Mouse (Mus musculus) hematopoietic stem cell, adult 5-6 weeks (primary cell): ENCODE measurements around the gene Wdr75. TPM values are rescaled to one million over a fixed set of nuclear protein-coding genes. Genes with fewer than 3 reads are reported as not detected.

ENCODE experiments used
- ATAC-seq, 2 experiments: fragments of 125-278 bp in 1 of 2; replicated peaks in 1 of 2; 2 replicates each; pipeline ENCODE4 v1.8.0; 2016 to 2017; ENCODE audit warnings: inconsistent platforms in 2 of 2, mild to moderate bottlenecking in 2 of 2, moderate number of reproducible peaks in 2 of 2, low read depth in 1 of 2, moderate TSS enrichment in 1 of 2; ENCODE audit not compliant: low FRiP score in 2 of 2, poor library complexity in 2 of 2, severe bottlenecking in 2 of 2, insufficient read depth in 1 of 2, low TSS enrichment in 1 of 2
- total RNA-seq: library from RNA; stranded (forward); fragments of 172-1452, 232-1000 nt; gene quantifications from 2 replicates; pipeline ENCODE4 v1.2.3, GENCODE M21; 2017

Wdr75 gene
- 71.9 and 72.7 TPM in 2 replicates for total RNA-seq

DNA sequence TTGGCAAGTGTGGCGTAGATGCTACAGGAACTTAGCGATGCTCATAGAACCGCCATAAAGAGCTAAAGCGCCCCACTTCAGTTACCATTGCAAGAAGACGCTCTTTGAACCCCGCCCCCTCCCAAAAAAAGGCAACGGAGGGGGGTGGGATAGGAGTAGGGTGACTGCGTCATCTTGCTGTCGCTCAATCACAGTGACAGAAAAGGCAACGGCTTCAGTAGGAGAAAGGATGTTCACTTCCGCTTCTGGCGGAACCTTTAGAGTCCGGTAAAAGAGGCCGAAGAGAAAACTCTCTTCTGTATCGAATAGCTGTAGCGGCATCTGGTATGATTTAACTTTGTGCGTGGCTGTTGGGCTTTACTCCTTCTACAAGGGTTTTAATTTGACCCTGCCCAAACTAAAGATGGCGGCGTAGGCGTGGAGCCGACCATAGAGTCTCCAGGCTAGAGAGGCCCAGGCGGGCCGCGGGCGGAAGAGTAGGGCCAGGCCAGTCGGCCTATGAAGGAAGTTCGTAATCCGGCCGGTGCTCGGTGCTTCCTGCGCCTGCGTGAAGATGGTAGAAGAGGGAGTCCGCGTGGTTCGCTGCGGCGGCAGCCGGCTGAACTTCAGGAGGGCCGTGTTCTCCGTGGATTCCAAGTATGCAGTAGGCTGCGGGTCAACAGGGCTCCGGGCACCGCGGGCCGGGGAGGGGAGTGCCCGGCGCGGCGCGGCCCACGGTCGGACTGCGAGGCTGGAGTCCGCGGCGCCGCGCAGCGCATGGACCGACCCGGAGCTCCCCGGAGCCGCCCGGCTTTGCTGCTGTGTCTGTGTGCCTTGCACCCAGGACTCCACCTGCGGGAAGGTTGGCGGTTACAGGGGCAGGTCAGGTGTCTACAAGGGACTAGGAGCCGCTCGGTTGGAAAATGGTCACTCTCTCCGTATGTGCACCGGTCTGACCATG, at the start of gene Wdr75:
TSS of gene Wdr75 (plus strand) at position 198 of the 940 bp plus-strand sequence.
- peak; percentile 98 to 99 for ATAC-seq

DNA sequence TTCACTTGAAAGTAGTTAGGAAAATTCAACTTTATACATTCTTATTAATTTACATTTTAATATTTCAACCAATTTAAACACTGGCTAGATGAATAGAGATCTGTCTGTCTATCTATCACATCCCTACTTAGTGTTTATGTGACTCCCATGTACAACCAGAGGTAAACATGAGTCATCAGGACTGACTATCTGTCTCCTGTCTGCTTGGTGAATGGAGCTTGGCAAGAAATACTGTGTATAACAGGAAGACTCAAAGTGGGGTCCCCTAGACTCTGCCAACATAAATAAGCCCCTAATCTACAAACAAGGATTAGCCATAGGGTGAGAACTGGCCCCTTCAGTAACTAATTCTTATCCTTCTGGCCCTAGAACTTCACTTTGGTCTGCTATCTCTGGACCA, 39.1 kb upstream of the Wdr75 start:
- no peak for ATAC-seq

DNA sequence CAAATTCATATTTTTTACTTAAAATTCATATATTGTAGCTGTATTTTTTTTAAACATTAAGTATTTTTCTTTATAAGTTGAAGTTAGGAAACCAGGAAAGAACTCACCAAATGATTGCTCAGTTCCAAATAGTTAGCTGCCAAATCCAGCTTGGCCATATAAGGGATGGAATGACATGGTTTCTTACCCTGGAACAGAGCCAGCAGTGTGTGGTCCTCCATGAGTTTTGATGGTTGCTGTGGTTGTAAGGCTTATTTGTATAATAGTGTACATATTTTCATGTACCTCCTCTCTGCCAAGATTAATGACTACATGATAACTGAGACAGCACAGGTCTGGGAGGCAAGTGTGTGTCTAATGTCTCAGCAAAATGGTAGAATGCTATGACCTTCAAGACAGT, 38.3 kb upstream of the Wdr75 start:
- ATAC-seq = no peak

DNA sequence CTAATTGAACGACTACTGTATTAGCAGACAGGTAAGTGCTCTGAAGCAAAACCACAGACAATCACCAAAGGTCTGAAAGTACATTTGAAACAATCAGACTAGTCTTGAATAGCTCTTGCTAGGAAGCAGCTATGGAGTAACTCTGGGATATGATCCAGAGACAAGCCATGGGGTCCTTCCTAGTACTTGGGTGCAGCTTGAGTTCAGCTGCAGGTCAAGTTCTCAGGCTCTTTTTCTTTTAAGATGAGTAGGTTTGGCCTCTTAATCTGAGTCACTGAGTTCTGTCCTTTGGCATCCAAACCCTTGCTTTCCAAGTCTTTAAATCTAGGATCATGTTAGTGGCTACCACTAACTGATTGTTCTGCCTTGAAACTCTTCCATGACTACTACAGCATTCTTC, 37.0 kb upstream of the Wdr75 start:
- ATAC-seq = no peak

DNA sequence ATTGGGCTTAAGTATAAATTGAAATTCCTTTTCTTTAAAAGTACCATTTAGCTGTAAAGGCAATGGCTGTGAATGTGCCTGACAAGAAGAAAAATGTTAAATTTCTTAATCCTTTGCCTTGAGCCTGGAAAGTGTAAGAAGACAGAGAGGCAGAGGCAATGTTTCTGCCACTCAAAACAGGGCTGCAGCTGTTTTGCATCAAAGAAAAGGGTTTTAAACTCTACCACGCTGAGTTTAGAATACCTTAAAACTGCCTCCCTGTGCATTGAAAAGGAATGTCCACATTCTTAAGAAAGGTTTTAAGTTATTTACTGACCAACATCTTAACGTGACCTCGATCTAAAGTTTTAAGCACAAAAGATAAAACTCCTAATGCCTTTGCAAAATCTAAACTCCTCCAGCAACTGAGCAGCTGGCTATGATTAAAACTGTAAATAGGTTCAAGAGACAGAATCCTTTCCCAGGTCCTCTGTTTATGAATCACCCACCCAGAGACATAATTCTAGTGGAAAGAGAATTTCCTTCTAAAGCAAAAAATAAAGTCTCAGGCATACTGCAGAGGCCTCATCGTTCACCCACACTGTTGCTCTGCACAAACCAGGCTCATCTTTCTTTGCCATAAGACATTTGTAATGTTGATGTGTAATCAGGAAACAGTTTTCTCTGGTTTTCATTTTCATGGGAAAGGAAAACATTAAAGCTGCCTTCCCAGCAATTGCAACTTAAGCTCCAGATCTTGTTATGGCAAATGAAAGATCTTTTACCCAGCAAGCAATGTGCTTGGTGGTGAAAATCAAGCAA, 34.1 kb upstream of the Wdr75 start:
- ATAC-seq = no peak

DNA sequence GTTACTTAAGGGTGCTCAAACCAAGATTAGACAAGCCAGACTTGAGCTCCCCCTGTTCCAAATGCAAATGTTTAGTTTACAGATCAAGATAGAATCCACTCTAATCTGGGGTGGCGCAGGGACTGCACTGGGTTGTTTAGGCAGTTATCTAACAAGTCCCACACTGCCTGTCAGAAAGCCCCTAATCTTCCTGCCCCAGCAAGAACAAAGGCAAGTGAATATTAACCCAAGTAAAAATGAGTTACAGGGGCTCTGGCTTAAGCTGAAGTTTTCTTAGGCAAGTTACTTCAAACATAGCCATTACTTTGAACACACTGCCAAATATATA, 33.5 kb upstream of the Wdr75 start:
- ATAC-seq = no peak

DNA sequence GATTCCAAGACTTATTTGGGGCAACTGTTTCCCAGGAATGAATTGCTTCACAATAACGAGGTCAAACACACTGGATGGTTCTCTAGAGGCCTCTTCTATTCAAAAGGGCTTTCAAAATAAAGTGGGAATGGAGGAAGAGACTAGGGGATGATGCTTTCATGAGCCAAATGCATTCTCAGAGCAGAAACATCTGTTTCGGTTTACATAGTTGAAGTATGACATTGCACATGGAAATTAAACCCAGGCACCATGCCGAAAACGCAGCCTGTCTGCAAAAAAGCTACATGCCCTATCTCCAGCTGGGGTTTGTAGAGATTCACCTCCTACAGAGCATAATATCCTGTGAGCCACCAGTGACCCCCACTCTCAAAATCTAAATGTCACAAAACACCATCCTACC, 29.3 kb upstream of the Wdr75 start:
- ATAC-seq = no peak

DNA sequence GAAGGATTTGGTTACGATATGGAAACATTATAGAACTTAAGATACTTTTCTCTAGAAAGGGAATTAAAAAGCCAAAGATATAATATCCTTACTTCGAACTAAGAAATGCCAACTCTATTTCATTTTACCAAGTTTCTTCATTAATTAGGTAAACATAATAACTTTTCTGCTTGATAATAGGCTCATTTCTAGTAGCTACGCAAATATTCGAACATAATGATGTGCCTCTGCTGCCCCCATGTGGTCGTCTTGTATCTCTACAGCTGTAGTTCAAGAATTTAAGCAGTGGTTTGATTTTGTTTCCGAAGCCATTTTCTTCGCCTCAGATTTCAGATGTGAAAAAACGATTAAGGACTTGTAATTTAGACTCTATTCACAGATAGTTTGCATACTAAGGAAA, 28.8 kb upstream of the Wdr75 start:
- ATAC-seq = peak; percentile 62 to 66; a peak in 1 of 4 replicates

DNA sequence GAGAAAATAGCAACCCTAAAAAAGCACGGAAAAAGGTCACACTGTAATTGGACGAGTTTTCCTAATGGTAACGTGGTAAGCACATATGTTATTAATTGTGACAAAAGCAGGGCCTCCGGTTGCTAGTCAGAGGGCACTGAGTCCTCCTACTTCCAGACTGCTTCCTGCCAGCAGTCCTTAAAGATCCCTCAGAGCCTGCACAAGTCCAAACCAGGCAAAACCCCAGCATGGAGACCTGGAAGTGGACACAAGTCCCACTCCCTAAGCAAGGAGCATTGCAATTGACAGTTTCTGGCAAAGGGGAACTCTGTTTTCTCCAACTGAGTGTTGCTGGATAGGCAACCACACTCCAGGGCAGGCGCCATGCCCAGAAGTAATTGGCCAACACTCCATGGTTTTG, 27.4 kb upstream of the Wdr75 start:
- no peak for ATAC-seq

DNA sequence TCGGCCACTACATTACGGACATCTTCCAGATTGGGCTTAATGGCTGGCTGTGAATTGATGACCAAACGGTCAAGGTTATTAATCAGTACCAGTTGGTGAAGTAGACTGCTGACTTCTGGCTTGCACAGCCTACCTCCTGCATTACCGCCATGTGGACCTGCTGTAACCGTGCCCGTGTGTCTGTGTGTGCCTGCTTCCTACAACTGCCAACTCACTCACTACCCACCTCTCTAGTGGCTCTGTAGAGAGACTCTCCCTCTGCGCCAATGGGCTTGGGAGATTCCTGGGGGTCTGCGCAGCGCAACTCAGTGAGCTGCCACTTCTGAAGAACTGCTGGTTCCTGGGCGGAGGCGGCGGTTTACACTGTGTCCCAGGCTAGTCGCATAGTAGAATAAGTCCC, 25.6 kb upstream of the Wdr75 start:
- no peak for ATAC-seq

DNA sequence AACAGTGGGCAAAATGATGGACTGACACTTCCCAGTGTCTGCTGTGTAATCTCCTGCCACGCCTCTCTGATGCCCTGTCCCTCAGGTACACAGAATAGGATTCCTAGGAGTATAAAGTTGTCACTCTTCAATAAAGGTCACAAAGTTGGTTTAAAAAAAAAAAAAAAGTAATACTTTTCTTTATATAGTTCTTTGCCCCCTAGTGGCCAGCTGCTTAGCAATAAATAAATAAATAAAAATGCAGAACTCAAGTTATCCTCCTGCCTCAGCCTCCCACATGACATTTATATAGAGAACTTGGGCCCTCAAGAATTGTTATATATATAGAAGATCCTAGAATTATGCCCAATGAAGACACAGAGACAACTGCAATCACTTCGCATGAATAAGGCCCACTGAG, 24.9 kb upstream of the Wdr75 start:
- ATAC-seq = no peak

DNA sequence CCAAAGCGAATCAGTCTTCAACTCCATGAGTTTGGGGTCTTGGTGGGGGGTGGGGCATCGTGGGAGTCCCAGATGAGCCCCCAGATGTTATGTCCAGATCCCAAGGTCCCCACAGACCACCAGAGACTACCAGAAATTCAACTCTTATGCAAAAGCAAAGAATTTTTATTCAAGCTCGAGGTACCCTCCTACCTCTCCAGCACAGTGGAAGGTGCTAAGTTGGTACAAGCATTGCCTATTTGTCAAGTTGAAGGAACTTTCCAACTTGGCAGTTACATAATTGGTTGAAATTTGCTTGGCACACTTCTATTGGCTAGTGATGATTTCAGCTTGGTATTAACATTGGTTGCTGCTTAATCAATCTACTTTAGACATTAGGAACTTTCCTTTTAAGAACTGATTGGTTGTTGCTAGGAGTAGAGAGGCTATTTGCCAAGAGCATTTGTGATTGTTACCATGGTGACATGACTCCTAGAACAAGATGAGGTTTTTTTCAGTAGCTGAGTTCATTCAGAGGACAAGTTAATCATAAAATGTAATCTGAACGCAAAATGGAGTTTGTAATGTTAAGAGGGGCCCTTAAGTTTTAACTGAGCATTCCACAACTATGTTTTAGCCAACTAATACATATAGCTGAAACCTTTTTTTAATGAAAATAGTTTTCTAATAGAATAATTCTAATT, 14.2 kb upstream of the Wdr75 start:
- ATAC-seq = no peak

DNA sequence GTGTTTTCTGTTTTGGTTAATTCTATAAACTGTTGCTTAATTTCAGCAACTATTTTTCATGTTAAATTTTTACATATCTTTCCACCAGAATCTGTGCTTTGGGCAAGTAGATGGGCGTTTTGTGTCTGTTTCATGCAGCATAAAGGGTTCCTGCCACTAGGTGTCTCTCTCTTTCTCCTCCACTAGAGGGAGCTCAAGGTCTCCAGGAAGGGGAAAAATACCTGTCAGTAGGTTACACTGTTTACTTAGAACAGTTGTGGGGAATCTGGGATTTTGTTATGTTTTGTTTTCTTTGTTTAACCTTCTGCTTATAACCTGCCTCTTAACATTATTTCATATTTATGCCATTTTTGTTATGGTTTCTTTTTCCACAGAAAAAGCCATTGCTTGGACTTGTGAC, 21.9 kb downstream of the Wdr75 start:
- ATAC-seq = peak; percentile 69 to 80; a peak in 3 of 4 replicates

DNA sequence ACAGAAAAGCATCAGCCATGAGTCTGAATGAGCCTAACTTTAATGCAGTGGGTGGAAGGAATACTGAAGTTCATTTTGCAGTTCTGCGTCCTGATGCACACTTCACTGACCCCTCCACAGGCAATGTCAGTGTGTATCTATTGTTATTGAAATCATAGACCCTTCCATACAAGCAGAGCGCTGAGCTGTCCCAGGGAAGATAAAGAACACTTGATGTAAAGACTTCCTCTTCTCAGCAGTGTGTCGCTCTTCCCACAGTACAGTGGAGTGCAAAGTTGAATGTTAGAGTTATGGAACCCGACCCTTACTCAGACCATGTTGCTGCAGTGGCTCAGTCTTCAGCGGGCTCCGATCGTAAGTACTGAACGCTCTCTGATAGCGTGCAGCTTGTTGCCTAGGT, 23.6 kb downstream of the Wdr75 start:
- ATAC-seq = no peak

DNA sequence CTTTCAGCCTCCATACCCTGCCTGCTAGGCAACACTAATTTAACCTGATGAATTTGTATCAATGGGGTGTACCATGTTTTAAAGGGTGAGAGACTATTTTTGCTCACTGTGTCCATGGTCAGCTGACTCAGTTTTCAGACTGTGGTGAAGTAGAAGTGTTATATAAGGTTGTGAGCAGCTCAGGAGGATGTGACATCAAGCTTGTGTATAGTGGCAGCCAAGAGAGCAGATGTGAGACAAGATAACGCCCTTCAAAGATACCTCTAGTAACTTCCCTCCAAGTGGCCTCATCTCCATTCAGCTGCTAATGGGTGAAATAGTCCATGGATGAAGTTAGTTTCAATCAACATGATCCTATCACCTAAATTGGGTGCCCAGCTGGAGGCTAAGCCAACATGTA, 29.5 kb downstream of the Wdr75 start:
- ATAC-seq = no peak

DNA sequence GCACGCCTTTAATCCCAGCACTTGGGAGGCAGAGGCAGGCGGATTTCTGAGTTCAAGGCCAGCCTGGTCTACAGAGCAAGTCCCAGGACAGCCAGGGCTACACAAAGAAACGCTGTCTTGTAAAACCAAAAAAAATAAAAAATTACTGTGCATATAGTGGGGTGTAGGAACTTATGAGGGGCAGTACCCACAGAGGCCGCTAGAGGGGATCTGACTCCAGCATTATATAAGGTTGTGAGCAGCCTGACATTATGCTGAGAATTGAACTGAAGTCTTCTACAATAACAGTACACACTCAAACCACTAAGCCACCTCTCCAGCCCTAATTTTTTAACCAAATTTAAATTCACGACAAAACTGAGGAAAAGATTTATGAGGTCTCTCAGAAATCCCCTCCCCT, 30.2 kb downstream of the Wdr75 start:
- ATAC-seq = peak; percentile 93 to 94

DNA sequence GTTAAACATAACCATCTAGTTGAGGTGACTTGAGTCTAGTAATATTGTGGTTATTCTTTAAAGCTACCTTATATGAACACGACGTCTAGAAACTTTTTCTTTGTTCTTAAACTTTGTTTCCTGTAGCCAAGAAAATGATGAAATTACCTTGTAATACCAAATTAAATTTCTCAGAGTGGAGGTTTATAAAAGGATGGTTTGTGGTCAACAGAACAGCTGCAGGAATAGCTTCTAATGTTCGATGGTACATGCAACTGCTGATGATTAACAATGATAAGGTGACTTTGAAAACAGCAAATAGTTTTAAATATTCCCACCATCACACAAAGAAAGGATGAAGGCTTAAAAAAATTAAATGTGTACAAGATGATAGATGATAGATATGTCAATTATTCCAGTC, 30.7 kb downstream of the Wdr75 start:
- ATAC-seq = no peak

DNA sequence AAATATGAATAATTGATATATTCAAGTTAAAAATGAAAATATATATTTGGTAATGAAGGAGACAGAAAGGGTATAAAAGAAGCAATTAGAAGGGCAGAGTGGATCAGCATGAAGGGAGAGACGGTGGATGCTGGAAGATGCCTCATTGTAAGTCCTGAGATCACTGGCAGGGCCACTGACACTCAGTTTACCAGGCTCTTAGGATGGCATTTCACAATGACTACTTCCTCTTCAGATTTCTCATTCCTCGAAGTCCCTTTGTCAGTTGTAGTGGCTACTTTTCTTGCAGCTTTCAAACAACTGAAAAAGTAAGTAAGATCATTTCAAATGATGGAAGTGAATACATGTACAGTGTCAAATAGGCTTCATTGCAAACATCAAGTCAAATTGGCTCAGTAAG, 31.2 kb downstream of the Wdr75 start:
- no peak for ATAC-seq
